Mouse (Mus musculus): Measurements from ENCODE around the gene Ikzf2. TPM values are rescaled to one million over a fixed set of nuclear protein-coding genes. Genes with fewer than 3 reads are reported as not detected.

Gene Ikzf2
- polyA plus RNA-seq, 1 experiment from 2014 or later, result 2.4 TPM

DNA sequence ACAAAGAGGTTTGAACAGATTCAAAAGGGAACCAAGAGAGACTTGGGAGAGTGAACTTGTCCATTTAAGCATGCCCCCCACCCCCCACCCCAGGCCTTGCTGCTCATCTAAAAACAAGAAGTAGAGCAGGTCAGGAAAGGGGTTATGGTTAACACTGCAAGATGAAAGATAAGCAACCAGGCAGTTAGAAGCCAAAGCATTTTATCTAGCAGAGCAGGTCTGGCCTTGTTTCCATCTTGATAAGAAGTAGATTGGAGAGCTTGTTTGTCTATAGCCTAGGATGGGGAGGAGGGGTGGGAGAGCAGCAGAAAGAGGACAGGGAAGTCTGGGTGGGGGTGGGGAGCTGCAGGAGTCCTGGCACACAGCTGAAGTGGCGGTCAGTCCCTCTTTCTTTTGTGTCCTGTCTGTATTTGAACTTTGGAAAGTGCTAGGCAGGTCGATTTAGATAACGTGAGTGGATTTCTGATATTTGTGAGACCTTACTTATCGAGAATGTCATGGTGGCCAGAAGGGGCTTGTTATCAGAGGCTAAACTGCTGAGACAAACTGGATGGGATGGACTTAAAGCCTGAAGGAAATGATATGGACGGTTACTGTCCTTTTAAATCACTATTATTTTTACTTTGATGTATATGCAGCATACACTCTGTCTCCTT, 173.3 kb downstream of the Ikzf2 start:
- Histone ChIP-seq H3K9ac (ENCODE audit: low read depth, low read length) (no peak overlapping the region), H3K4me3 (ENCODE audit: low read length) (no peak overlapping the region), H3K9me3 (ENCODE audit: control insufficient read depth, low read length) (no peaks in the 10 kb centered on the region), H3K4me2 (ENCODE audit: low read depth, low read length) (no peak overlapping the region), H3K27me3 (replicated peaks; ENCODE audit: control insufficient read depth, insufficient read depth, low read length) (no peaks in the 10 kb centered on the region), H3K27ac (ENCODE audit: low read length) (no peak overlapping the region), H3K36me3 (ENCODE audit: control insufficient read depth, insufficient read depth, low read length) (no peaks in the 10 kb centered on the region), H3K4me1 (ENCODE audit: control insufficient read depth, insufficient read depth, low read length) (0 out of 2 replicates have a peak, but pooled peaks cover 2% of the 10 kb centered on the region)
- no peak; the same call in 1 of the 2 replicates for ATAC-seq
- 28% methylated on average over 5 of the region's 5 CpGs for WGBS

DNA sequence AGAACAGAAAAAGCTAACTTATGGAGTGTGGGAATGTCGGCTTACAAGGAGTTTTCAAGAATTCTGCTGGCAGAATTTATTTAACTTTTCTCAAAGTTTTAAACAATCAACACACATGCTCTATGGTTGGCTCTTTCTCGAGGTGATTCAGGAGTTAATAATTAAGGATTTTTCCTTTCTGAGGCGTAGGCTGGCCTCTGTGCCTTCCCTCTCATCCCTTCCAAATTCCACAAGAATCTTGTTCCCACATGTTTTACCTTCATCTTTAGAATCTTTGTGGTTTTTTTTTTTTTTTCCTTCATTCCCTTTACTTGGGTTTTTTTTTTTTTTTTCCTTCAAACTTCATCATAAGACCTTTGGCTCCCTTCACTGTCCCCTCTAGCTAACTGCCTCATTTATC, 178.8 kb downstream of the Ikzf2 start:
- WGBS, result 52% methylated on average over 3 of the region's 3 CpGs
- H3K27me3 ChIP-seq (replicated peaks; ENCODE audit: control insufficient read depth, insufficient read depth, low read length), result no peaks in the 10 kb centered on the region

DNA sequence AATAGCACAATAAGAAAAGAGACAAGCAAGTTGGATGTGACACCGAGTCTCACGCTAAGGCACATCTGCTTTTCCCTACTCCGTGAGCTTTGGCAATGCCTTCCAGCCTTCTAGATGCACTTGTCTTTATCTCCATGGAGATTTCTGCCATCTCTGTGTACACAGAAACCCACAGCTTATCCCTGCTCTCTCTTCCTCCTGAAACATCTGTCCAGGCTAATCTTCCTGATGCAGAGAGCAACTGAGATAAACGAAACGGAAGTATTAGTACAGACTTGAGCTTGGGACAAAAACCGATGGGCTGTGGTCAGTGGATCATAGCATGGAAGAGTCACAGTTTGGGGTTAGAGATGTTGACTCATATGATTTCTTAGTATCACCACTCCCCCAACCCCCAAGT, 179.5 kb downstream of the Ikzf2 start:
- 78% methylated on average over 6 of the region's 6 CpGs for WGBS
- H3K4me3 ChIP-seq (ENCODE audit: low read length), result no peak overlapping the region

More for the DNA sequence above, 178.8 kb downstream of the Ikzf2 start:
- H3K9ac ChIP-seq (ENCODE audit: low read depth, low read length), result no peak overlapping the region
- H3K4me3 ChIP-seq (ENCODE audit: low read length), result no peak overlapping the region
- no peak for ATAC-seq
- no peaks in the 10 kb centered on the region for H3K4me1 ChIP-seq (ENCODE audit: control insufficient read depth, insufficient read depth, low read length)
- no peaks in the 10 kb centered on the region for H3K9me3 ChIP-seq (ENCODE audit: control insufficient read depth, low read length)
- H3K36me3 ChIP-seq (ENCODE audit: control insufficient read depth, insufficient read depth, low read length), result no peaks in the 10 kb centered on the region
- no peak overlapping the region for H3K4me2 ChIP-seq (ENCODE audit: low read depth, low read length)
- H3K27ac ChIP-seq (ENCODE audit: low read length), result no peak overlapping the region

DNA sequence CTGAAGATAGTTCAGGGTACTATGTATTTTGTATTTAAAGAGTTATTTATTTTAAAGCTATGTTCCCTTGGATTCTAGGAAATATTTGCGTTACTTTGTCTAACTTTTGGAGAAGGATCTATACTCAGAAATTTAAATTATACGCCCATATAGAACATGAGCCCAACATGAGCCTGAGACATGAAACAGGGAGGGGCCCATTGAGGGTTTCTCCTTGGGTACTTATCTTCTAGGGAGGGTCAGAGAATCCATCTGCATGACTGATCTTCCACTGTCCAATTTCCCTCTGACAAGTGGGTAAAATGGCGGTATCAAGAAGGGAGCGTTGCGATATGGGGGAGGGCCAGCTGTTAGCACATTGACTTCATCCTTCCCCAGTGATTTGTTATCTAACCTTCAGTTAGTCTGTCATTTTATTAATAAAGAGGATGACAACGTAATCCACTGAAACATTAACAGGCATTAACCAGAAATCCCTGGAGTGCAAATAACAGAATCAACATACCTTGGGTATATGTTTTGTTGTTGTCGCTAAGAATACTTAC, 180.4 kb downstream of the Ikzf2 start:
- Histone ChIP-seq H3K4me3 (ENCODE audit: low read length) (no peak overlapping the region), H3K4me2 (ENCODE audit: low read depth, low read length) (no peak overlapping the region), H3K36me3 (ENCODE audit: control insufficient read depth, insufficient read depth, low read length) (no peaks in the 10 kb centered on the region), H3K27me3 (replicated peaks; ENCODE audit: control insufficient read depth, insufficient read depth, low read length) (no peaks in the 10 kb centered on the region), H3K27ac (ENCODE audit: low read length) (no peak overlapping the region), H3K4me1 (ENCODE audit: control insufficient read depth, insufficient read depth, low read length) (no peaks in the 10 kb centered on the region), H3K9me3 (ENCODE audit: control insufficient read depth, low read length) (no peaks in the 10 kb centered on the region), H3K9ac (ENCODE audit: low read depth, low read length) (no peak overlapping the region)
- ATAC-seq, result no peak
- WGBS, result 93% methylated on average over 7 of the region's 7 CpGs

More for the DNA sequence above, 179.5 kb downstream of the Ikzf2 start:
- Histone ChIP-seq H3K4me2 (ENCODE audit: low read depth, low read length) (no peak overlapping the region), H3K4me1 (ENCODE audit: control insufficient read depth, insufficient read depth, low read length) (no peaks in the 10 kb centered on the region), H3K36me3 (ENCODE audit: control insufficient read depth, insufficient read depth, low read length) (no peaks in the 10 kb centered on the region), H3K9ac (ENCODE audit: low read depth, low read length) (no peak overlapping the region), H3K9me3 (ENCODE audit: control insufficient read depth, low read length) (no peaks in the 10 kb centered on the region), H3K27ac (ENCODE audit: low read length) (no peak overlapping the region), H3K27me3 (replicated peaks; ENCODE audit: control insufficient read depth, insufficient read depth, low read length) (no peaks in the 10 kb centered on the region)
- no peak for ATAC-seq

DNA sequence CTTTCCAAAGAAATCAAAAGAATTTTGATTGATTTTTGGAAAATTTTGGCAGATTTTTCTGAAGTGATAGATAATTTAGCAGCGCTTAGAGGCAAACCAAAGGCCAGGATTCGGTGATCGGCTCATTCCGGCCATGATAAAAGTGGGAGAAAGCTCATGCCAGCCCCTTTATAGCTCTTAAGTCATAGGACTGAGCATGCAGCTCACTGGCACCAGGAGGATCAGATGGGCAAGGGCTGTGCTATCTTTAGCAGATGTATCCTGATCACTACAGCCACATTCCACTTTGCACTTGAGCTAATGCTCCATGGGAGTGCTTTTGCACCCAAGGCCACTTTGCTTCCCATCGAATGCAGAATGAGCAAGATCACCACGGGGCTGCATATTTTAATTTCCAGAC, 181.0 kb downstream of the Ikzf2 start:
- Histone ChIP-seq H3K27me3 (replicated peaks; ENCODE audit: control insufficient read depth, insufficient read depth, low read length) (no peaks in the 10 kb centered on the region), H3K9ac (ENCODE audit: low read depth, low read length) (no peak overlapping the region), H3K4me3 (ENCODE audit: low read length) (no peak overlapping the region), H3K4me2 (ENCODE audit: low read depth, low read length) (no peak overlapping the region), H3K4me1 (ENCODE audit: control insufficient read depth, insufficient read depth, low read length) (no peaks in the 10 kb centered on the region), H3K27ac (ENCODE audit: low read length) (no peak overlapping the region), H3K9me3 (ENCODE audit: control insufficient read depth, low read length) (no peaks in the 10 kb centered on the region), H3K36me3 (ENCODE audit: control insufficient read depth, insufficient read depth, low read length) (no peaks in the 10 kb centered on the region)
- no peak for ATAC-seq
- 95% methylated on average over 6 of the region's 6 CpGs for WGBS

DNA sequence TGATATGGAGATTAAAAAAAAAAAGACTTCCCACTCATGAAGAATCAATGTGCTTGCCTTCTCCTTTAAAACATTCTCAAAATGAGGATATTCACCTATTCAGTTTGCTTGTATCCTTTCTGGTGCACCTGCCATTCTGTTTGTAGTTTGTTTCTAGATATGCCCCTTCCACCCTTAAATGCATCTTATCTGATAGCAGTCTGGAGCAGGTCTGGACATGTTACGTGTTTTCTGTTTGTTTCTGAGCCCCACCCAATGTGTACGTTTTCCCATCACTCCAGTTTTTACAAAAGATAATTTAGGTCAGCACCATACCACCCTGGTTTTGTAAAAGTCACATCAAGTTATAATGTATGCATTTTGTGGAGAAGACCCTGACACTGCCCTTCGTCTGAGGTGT, 186.7 kb downstream of the Ikzf2 start:
- Histone ChIP-seq H3K36me3 (ENCODE audit: control insufficient read depth, insufficient read depth, low read length) (no peaks in the 10 kb centered on the region), H3K27ac (ENCODE audit: low read length) (no peak overlapping the region), H3K27me3 (replicated peaks; ENCODE audit: control insufficient read depth, insufficient read depth, low read length) (no peaks in the 10 kb centered on the region), H3K9me3 (ENCODE audit: control insufficient read depth, low read length) (no peaks in the 10 kb centered on the region), H3K4me3 (ENCODE audit: low read length) (no peak overlapping the region), H3K9ac (ENCODE audit: low read depth, low read length) (no peak overlapping the region), H3K4me1 (ENCODE audit: control insufficient read depth, insufficient read depth, low read length) (no peaks in the 10 kb centered on the region), H3K4me2 (ENCODE audit: low read depth, low read length) (no peak overlapping the region)
- ATAC-seq, result no peak
- 74% methylated on average over 3 of the region's 3 CpGs for WGBS

DNA sequence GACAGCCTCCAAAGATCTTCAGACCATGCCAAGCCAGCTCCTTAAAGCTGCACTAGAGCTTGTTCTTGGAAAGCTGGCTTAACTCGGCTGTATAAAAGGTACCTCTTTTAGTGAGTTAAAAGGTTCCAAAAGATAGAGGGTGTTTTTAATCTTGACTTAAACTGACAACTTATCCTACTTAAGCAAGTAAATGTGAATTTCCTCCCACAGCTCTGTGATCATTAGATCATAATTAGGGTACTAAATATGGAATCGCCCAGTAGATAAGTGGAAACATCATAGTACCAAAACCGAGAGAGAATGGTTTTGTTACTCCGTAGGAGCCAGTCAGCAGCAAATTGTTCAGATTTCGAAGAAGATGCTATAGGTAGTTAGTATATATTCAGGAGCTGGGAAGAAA, 187.4 kb downstream of the Ikzf2 start:
- no peak for ATAC-seq
- Histone ChIP-seq H3K36me3 (ENCODE audit: control insufficient read depth, insufficient read depth, low read length) (no peaks in the 10 kb centered on the region), H3K4me2 (ENCODE audit: low read depth, low read length) (no peak overlapping the region), H3K9me3 (ENCODE audit: control insufficient read depth, low read length) (no peaks in the 10 kb centered on the region), H3K27ac (ENCODE audit: low read length) (no peak overlapping the region), H3K4me1 (ENCODE audit: control insufficient read depth, insufficient read depth, low read length) (no peaks in the 10 kb centered on the region), H3K4me3 (ENCODE audit: low read length) (no peak overlapping the region), H3K9ac (ENCODE audit: low read depth, low read length) (no peak overlapping the region), H3K27me3 (replicated peaks; ENCODE audit: control insufficient read depth, insufficient read depth, low read length) (no peaks in the 10 kb centered on the region)
- WGBS, result 87% methylated on average over 5 of the region's 5 CpGs

DNA sequence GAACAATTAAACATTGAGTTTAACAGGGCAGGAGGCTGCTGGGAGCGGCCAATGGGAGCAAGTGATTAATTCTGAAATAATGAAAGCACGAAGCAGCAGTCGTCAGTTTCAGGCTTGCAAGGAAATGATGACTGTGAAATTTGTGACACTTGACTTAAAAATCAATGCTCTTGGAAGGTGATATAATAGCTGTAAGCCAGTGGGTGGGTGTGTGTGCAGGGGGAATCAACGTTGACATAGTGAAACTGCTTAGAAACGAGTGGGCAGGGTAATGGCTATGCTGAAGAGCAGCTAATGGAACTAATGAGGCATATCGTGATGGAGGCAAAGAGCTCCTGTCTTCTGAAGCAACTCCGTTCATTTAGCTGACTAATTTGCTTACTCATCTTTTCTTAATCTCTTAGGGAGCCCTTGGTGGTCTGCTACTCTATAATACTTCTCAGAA, 188.2 kb downstream of the Ikzf2 start:
- H3K4me1 ChIP-seq (ENCODE audit: control insufficient read depth, insufficient read depth, low read length), result no peaks in the 10 kb centered on the region
- 54% methylated on average over 7 of the region's 7 CpGs for WGBS
- H3K36me3 ChIP-seq (ENCODE audit: control insufficient read depth, insufficient read depth, low read length), result no peaks in the 10 kb centered on the region
- ATAC-seq, result no peak
- no peak overlapping the region for H3K9ac ChIP-seq (ENCODE audit: low read depth, low read length)
- no peaks in the 10 kb centered on the region for H3K9me3 ChIP-seq (ENCODE audit: control insufficient read depth, low read length)
- no peak overlapping the region for H3K4me3 ChIP-seq (ENCODE audit: low read length)
- H3K4me2 ChIP-seq (ENCODE audit: low read depth, low read length), result no peak overlapping the region
- no peaks in the 10 kb centered on the region for H3K27me3 ChIP-seq (replicated peaks; ENCODE audit: control insufficient read depth, insufficient read depth, low read length)
- H3K27ac ChIP-seq (ENCODE audit: low read length), result no peak overlapping the region

DNA sequence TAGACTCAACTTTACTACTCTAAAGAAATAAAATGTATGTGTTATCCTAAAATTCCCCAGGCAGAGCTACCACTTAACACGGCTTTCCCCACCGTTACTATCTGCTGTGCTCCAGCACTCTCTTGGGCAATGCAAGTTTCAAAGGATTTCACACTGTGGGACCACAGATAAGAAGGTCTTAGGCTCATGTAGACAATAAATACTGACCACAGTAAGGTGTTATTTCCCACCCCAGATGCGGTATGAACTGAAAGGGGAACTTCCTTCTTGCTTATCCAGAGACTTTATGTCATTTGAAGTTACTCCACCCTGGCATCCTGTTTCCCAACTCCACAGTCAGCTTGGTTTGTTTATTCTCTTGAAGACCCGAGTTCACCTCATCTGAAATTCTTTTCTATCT, 191.0 kb downstream of the Ikzf2 start:
- Histone ChIP-seq H3K9me3 (ENCODE audit: control insufficient read depth, low read length) (no peaks in the 10 kb centered on the region), H3K4me1 (ENCODE audit: control insufficient read depth, insufficient read depth, low read length) (no peaks in the 10 kb centered on the region), H3K27ac (ENCODE audit: low read length) (no peak overlapping the region), H3K27me3 (replicated peaks; ENCODE audit: control insufficient read depth, insufficient read depth, low read length) (no peaks in the 10 kb centered on the region), H3K4me2 (ENCODE audit: low read depth, low read length) (no peak overlapping the region), H3K36me3 (ENCODE audit: control insufficient read depth, insufficient read depth, low read length) (no peaks in the 10 kb centered on the region), H3K9ac (ENCODE audit: low read depth, low read length) (no peak overlapping the region), H3K4me3 (ENCODE audit: low read length) (no peak overlapping the region)
- 56% methylated on average over 4 of the region's 4 CpGs for WGBS
- ATAC-seq, result no peak

Measured in intestine, embryonic 16.5 days (tissue).